Mouse (Mus musculus): ENCODE data around the gene Sycp2l. TPM values are rescaled to one million over a fixed set of nuclear protein-coding genes. Genes with fewer than 3 reads are reported as not detected.
A peak's percentile ranks its signal among the peaks of the same experiment; 100 is the strongest.

The Sycp2l gene
- total RNA-seq, 1 experiment: 2.0 TPM

DNA sequence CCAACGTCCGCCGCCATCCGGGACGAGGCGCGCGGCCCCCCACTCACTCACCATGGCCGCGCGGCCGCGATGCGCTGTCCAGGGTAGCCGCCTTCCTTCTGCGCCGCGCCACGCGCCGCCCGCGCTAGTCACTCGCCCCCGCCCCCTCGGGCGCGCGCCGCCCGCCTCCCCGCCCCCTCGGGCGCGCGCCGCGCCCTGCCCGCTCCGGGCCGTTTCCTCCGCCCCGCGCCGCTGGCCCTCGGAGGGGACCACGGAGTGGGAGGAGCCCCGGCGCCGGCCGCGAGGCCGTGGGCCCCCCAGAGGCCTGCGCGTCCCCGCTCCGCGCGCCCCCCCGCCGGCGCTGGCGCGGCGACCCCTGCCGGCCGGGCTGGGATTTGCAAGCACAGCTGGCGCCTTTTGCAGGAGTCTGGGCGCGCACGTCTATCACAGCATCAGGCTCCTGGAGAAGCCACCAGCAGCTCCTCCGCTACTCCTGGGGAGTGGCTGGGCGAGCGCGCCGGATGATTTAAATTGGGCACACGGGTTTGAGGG lies 106.3 kb downstream of the Sycp2l start, which contains the start of gene Elovl2:
Elovl2 (minus strand) TSS at position 102 of the 531 bp plus-strand sequence.
- in situ Hi-C loops (cut with MboI; ENCODE audit: low sequenced_read_pairs in 2 of 2, unreplicated experiment in 2 of 2): no loop called here
- Histone ChIP-seq H3K4me1 (ENCODE audit: control insufficient read depth in 2 of 2, insufficient read depth in 2 of 2, low read length in 2 of 2, poor library complexity in 1 of 2) (no peaks in the 10 kb centered on the region), H3K9me3 (ENCODE audit: control insufficient read depth, insufficient read depth, low read depth, low read length) (no peaks in the 10 kb centered on the region), H3K27ac (ENCODE audit: insufficient read depth, low read depth, low read length, poor library complexity, severe bottlenecking) (no peak within 1 kb of the TSS), H3K9ac (ENCODE audit: insufficient read depth, low read depth, low read length, poor library complexity, severe bottlenecking) (peak within 1 kb of the TSS; percentile 56), H3K36me3 (ENCODE audit: control insufficient read depth, insufficient read depth, low read length, poor library complexity, severe bottlenecking) (no peaks in the 10 kb centered on the region), H3K4me3 (ENCODE audit: insufficient read depth in 1 of 2, low read depth in 1 of 2, low read length in 2 of 2, poor library complexity in 1 of 2, severe bottlenecking in 1 of 2) (peak within 1 kb of the TSS; percentile 65 to 77)
- peak; percentile 66 for DNase-seq (ENCODE audit: low read depth, low spot score)
- TF ChIP-seq HCFC1 (IDR thresholded peaks at IDR 0.05; ENCODE audit: borderline replicate concordance, insufficient read depth, low read length): no peak; the same call in 1 of the 2 replicates
- TF ChIP-seq ZNF384 (IDR thresholded peaks at IDR 0.05; ENCODE audit: low read depth, low read length): no peak
- no peak for TF ChIP-seq CHD2 (IDR thresholded peaks at IDR 0.05; ENCODE audit: low read depth, low read length)
- TF ChIP-seq ZC3H11A (IDR thresholded peaks at IDR 0.05; ENCODE audit: borderline replicate concordance, low read depth, low read length): no peak
- TF ChIP-seq MAFK (IDR thresholded peaks at IDR 0.05; ENCODE audit: insufficient read depth, low read depth, low read length): no peak

Other genes with a start within 250 kb of the Sycp2l start
- gene Pak1ip1, start 113.3 kb upstream of the Sycp2l start, total RNA-seq (2012; rRNA removed): 92.4 and 117 TPM in 2 replicates
- gene Tmem14c, start 98.0 kb upstream of the Sycp2l start, total RNA-seq (2012; rRNA removed): 123 and 134 TPM in 2 replicates
- 0.54 and 0.79 TPM in 2 replicates for gene Mak, start 34.6 kb upstream of the Sycp2l start, total RNA-seq (2012; rRNA removed)
- 0.37 and 0.40 TPM in 2 replicates for gene Gcm2, start 3.3 kb upstream of the Sycp2l start, total RNA-seq (2012; rRNA removed)
- 3.7 and 5.7 TPM in 2 replicates for gene Elovl2, start 106.1 kb downstream of the Sycp2l start, total RNA-seq (2012; rRNA removed)
- gene Smim13, start 135.5 kb downstream of the Sycp2l start, total RNA-seq (2012; rRNA removed): 5.5 and 7.4 TPM in 2 replicates
- gene Gm17364, start 159.7 kb downstream of the Sycp2l start, total RNA-seq (2012; rRNA removed): not detected in 2 replicates

All from ES-E14 (cell line).